Mouse (Mus musculus): ENCODE measurements around the gene Slc26a8. TPM values are rescaled to one million over a fixed set of nuclear protein-coding genes. Genes with fewer than 3 reads are reported as not detected.
A peak's percentile ranks its signal among the peaks of the same experiment; 100 is the strongest.
"Not testable (repeated sequence)": the region's sequence is repeated elsewhere in the genome, so short reads cannot be mapped to it uniquely, and the experiment has no call there.

Gene Slc26a8
- 3.8 TPM in 1 of 2 replicates, not detected in the other for total RNA-seq (2014; fragmentation: Nextera tagmentation)
- 0.93 and 2.5 TPM in 2 replicates for total RNA-seq (2017)

DNA sequence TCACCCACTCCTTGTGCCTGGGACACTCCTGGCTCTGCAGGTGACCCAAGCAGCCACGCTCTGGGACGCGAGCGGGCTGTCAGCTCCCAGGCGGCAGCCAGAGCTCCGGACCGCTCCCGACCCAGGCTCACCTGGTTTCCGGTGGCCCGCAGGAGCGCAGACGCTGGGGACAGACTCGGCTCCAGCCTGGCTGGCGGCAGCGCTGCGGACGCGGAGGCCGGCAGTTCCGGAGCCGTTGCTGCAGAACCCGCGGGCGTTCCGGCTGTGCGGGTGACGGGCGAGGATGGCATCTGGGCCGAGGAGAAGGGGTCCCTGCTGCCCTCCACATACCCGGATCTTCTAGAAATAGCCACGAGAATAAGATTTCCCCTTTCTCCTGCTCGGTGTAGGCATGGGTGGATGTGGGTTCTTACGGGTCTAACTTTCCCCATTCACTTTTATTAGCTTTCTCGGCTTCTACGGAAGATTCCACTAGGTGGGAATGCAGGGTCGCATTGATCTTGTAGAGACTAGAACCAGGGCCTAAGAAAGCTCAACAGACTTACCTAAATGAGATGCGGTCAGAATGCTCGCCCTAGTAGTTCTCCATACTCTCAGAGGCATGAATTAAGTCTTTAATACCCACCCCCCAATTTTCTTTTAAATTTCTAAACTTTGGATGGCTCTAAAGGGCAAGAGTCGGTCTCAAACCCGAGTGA lies at the start of gene Slc26a8:
TSS of gene Slc26a8 (minus strand) at position 648 of the 698 bp plus-strand sequence.
- no peak for ATAC-seq (replicated peaks; ENCODE audit: poor library complexity, severe bottlenecking)

DNA sequence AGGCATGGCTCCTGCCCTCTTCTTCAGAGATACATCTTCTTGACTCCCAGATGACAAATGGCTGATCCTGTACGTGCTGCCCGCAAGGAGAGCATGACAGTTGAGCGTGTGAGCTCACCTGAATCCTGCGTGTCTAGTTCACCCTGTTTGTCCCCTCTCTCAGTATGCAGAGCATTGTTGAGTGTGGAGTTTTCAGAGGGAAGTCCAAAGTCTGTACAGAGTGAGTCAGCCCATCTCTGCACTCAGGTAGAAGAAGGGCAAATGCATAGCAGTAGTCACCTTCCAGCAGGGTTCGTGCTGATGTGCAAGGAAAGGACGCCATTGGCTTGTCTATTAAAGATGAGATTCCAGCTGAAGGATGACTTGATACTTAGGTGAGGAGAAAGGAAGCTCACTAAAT lies 49.2 kb upstream of the Slc26a8 start:
- no peak for ATAC-seq (replicated peaks; ENCODE audit: poor library complexity, severe bottlenecking)

DNA sequence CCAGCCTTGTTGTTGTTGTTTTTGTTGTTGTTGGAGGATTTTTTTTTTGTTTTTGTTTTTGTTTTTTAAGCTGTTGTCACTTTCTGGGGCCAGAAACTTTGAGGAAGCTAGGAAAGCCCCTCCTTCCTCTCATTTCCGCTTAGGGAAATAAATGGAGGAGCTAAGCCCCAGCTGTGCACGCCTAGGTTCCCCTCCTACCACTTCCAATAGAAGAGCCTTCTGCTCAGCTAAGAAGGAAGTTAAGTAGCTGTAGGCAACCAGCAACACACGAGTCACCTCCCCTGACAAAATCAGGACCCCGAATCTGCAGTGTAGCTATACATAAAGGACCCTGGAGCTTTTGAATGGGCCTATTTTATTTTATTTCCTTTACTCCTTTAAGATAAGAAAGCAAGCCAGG lies 47.9 kb upstream of the Slc26a8 start:
- peak; percentile 62 for ATAC-seq (replicated peaks; ENCODE audit: poor library complexity, severe bottlenecking)

DNA sequence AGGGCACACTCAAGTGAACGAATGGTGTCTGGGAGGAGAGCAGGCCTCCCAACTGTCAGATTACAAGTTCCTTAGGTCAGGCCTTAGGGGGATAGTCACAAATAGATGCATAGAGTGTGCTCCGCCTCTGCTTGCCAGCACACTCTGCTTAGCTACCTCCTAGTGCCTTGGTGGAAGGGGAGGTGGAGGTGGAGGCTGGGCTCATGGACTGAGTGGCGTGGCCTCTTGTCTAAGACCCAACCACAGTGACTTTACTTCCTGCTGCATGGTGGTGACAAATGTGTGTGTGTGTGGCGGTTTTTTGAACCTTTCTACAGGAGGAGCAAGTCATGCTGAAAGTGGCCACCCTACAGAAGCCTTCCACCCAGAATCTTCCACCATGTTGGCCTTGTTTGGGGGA lies 46.5 kb upstream of the Slc26a8 start:
- ATAC-seq (replicated peaks; ENCODE audit: poor library complexity, severe bottlenecking) = peak; percentile 87

DNA sequence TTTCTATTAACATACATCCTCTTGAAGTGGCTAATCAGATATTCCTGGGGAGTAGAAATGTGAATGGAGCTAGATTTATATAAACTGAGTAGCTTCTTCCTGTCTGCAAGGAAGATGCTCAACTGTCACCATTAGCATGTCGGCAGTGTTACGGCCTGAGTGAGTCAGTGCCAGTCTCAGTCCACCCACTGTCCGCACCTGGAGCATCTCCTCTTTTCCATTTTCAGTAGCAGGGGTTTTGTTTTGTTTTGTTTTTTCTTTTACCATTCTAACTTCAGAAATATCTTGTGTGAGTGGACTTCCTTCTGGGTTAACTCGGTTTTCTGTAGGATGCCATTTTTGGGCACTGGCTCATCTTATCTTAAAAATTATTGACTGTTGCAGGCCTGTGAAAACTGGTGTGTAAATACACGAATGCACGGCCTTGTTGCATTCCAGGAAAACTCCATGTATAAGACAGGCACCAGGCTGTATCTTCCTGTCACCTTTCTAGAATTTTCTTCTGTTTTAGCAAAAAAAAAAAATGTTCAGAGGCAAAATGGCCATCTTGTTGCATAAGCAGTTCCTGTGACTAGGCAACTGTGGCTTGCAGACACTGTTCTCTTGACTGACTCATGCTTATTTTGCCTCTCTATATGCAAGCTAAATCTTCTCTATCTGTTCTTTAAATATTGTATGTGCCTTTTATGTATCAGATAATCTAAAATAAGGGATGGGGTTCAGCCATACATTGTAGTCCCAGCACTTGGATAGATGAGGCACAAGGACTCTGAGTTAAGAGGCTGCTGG lies 45.5 kb upstream of the Slc26a8 start:
- ATAC-seq (replicated peaks; ENCODE audit: poor library complexity, severe bottlenecking) = peak; percentile 42

- ATAC-seq (replicated peaks; ENCODE audit: poor library complexity, severe bottlenecking) = not testable (repeated sequence)
These were observed 37.5 kb upstream of the Slc26a8 start for GRCm38 (mm10) chr17:28727511-28727910.

DNA sequence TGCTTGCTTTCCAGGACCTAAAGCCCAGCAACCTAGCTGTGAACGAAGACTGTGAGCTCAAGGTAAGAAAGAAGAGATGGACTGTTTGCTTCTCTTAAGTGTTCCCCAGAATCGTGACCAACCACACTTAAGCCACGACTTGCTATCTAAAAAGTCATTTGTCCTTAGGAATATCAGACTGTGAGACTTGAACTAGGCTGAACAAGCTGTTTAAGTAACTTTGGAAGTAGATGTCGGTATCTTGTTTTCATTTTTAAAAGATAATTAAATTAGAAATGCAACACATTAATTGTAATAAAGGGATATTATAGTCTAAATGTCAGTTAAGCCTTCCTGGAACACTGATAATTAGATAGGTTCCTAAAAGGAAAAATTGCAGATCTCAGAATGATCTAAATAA lies 35.8 kb upstream of the Slc26a8 start, which contains the start of gene AC170998.1:
TSS of gene AC170998.1 (plus strand) at position 301 of the 400 bp plus-strand sequence.
- no peak for ATAC-seq (replicated peaks; ENCODE audit: poor library complexity, severe bottlenecking)

- no peak for ATAC-seq (replicated peaks; ENCODE audit: poor library complexity, severe bottlenecking)
These were observed 27.5 kb upstream of the Slc26a8 start for GRCm38 (mm10) chr17:28717535-28717934.

- ATAC-seq (replicated peaks; ENCODE audit: poor library complexity, severe bottlenecking) = no peak
These were observed 26.0 kb upstream of the Slc26a8 start for GRCm38 (mm10) chr17:28715832-28716548.

DNA sequence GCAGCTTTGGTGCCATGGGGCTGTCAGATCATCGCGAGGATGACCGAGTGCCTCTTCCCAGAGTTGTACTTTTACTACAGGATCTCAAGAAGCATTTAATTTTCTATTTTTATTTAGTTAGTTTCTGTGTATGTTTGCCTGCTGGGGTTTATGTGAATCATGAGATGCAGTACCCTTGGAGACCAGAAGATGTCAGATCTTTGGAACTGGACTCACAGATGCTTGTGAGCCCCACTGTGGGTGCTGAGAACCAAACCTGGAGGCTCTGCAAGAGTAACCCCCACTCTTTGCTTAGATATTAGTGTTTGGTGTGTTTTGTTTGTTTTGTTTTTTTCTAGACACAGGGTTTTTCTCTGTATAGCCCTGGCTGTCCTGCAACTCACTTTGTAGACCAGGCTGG lies 24.0 kb upstream of the Slc26a8 start:
- ATAC-seq (replicated peaks; ENCODE audit: poor library complexity, severe bottlenecking) = no peak

GRCm38 (mm10) chr17:28712305-28712704 lies 22.3 kb upstream of the Slc26a8 start:
- no peak for ATAC-seq (replicated peaks; ENCODE audit: poor library complexity, severe bottlenecking)

- ATAC-seq (replicated peaks; ENCODE audit: poor library complexity, severe bottlenecking) = no peak
These were observed 21.2 kb upstream of the Slc26a8 start for GRCm38 (mm10) chr17:28711237-28711636.

DNA sequence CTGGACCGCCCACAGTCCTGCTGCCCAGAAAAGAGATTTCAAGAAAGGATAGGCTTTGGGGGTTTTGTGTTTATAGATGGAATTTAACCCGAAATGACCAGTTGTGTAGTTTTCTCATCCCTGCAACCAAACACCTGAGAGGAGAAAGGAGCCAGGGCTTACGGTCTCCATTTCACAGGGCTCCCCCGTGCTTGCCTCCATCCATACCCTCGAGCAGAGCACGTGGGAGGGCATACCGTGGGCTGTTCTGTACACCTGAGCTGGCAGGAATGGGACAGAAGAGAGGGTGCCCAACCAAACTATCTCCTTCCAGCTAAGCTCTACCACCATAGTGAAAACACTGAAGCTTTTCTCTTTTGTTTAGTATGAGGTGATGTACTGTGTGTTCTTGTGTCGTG lies 20.3 kb upstream of the Slc26a8 start:
- ATAC-seq (replicated peaks; ENCODE audit: poor library complexity, severe bottlenecking) = no peak

DNA sequence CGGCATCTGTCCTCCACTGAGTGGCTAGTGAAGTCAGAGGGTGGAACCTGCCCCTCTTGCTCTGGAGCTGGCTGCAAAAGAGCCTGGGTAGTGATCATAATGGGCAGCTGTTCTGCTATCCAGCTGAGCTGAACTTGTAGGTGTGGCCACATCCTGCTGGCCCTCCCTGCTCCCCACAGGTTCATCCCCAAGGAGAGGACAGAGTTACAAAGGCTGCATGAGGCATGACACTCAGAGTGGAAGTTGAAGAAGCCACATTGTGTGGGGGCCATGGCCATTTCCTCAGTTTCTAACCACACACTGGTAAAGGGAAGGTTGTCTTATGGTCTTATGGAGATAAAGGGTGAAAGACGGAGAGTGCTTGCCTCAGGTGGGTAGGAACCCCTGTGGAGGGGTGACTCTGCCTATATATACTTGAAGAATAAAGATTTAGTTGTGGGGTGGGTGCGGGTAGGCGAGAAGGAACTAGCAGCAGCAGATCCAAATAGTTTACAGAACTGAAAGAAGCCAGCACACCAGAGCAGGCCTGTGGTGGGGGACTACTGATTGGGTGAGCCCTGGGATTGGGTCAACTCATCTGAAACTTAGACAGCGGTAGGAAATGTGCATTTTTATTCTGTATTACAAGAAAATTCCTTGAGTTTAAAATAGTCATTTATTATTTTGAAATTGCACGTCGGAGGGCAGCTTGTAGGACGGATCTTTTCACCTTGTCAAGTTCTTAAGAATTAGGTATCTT lies 19.7 kb upstream of the Slc26a8 start:
- peak; percentile 68 for ATAC-seq (replicated peaks; ENCODE audit: poor library complexity, severe bottlenecking)

GRCm38 (mm10) chr17:28708989-28709388 lies 19.0 kb upstream of the Slc26a8 start:
- peak; percentile 53 for ATAC-seq (replicated peaks; ENCODE audit: poor library complexity, severe bottlenecking)

DNA sequence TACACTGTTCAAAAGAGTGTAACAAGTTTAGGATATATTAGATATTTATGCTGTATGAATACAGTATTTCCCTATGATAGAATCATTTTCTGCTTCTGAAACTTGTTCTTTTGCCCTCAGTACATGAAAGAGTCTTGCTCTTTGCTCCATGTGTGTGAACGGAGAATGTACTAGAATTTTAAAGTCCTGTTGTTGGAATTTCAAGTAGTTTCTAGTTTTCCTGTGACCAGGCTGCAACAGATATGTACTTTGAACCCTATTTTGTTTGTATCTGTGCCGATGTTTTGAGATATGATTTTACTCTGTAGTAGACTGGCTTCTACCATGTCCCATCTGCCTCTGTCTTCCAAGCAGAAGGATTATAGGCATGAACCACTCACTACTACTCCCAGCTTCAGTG lies 17.8 kb upstream of the Slc26a8 start:
- ATAC-seq (replicated peaks; ENCODE audit: poor library complexity, severe bottlenecking) = no peak

DNA sequence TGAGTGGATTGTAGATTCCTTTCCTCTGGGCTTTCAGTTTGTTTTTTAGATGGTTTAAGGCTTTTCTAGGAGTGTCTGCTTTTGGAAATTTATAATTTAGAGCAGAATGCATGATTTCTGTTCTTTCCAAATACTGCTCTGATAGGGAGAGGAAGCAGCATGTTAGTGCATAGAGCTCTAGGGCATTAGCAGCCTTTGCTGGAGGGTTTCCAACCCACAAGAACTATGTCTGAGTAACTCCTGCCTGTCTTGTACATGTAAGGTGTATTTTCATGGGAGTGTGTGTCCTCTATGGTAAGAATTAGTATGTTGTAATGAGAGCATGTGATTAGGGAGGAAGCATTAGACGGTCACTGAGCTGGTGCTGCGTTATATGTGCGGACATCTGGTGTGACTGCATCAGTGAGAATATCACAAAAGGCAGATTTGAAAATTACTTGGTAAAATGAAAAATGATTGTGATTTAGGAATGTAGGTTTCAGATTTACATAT lies 17.1 kb upstream of the Slc26a8 start:
- ATAC-seq (replicated peaks; ENCODE audit: poor library complexity, severe bottlenecking) = peak; percentile 51

DNA sequence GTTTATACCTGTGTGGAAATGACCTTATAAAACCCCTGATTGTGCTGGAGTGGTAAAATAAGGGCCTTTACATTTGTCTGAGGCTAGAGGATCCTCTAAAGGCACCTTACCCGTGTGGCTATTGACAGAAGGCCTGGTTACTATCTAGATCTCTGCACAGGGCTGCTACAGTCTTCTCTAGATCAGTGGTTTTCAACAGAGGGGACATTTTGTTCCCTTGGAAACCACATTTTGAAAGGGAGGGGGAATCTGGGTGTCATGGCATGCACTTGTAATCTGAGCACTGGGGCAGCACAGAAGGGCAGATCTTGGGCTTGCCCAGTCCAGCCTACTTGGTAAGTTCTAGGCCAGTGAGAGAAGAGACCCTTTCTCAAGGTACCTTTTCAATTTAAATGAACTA lies 16.7 kb upstream of the Slc26a8 start:
- ATAC-seq (replicated peaks; ENCODE audit: poor library complexity, severe bottlenecking) = no peak

DNA sequence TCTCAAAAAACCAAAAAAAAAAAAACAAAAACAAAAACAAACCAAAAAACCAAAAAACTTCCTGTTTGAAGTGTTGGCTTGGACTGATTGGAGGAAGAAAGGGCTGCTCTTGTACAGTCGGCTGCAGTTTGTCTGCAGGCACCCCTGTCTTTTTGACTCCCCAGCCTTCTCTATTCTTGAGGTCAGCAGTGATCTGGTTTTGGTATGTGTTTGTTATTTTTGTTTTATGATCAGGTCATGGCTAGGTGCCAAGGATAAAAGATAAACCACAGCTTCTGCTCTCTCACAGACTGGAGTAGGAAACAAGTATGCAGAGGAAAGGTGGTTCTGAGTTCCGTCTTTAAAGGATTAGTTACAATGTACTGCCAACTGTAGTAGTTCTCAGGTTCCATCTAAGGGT lies 12.6 kb upstream of the Slc26a8 start:
- no peak for ATAC-seq (replicated peaks; ENCODE audit: poor library complexity, severe bottlenecking)

- ATAC-seq (replicated peaks; ENCODE audit: poor library complexity, severe bottlenecking) = no peak
These were observed 11.7 kb upstream of the Slc26a8 start for GRCm38 (mm10) chr17:28701737-28702136.
